Mouse (Mus musculus): Measurements from ENCODE around the gene Wdr53. TPM values are rescaled to one million over a fixed set of nuclear protein-coding genes. Genes with fewer than 3 reads are reported as not detected.
"Not testable (repeated sequence)": the region's sequence is repeated elsewhere in the genome, so short reads cannot be mapped to it uniquely, and the experiment has no call there.

Wdr53 gene
- total RNA-seq (2021), result 1 to 10 TPM; 6.1 to 7.3 TPM
- long read RNA-seq, experiment 1, transcript Wdr53-203 (3 exons, 832 nt), result major isoform, 7 of 10 reads
- long read RNA-seq, experiment 1, partial matches to known transcripts, result 0 of 10 reads
- long read RNA-seq, experiment 1, other reads (novel, unspliced or antisense), result 1 of 10 reads
- long read RNA-seq, experiment 2, partial matches to known transcripts, result 0 of 2 reads
- long read RNA-seq, experiment 2, other reads (novel, unspliced or antisense), result 0 of 2 reads

DNA sequence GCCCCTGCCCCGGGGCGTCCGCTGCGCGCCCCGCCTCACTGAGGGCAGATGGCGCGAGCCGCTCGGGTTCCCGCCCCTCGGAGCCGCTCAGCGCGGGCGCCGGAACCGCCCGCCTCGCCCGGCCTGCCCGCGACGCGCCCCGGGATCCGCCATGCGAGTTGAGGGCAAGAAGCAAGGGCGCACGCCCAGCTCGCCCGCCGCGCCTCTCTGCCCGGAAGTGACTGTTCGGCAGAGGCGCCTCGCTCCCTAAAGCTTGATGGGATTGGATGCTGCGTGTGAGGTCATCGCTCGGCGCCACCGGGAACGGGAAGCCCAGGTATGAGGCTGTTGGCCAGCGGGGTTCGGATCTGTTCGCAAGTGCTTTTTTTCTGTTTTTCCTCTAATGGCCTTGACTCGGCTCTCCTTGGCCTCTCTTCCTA, at the start of gene Wdr53, which contains the start of gene Fbxo45:
Wdr53 (plus strand) TSS at position 276 of the 419 bp plus-strand sequence.
Fbxo45 (minus strand) TSS at position 207 of the 419 bp plus-strand sequence.
- DNase-seq, result peak; percentile 96

- DNase-seq, result peak; percentile 31
Measured at GRCm38 (mm10) chr16:32200256-32201003, 46.6 kb upstream of the Wdr53 start.

GRCm38 (mm10) chr16:32201004-32201325, 46.1 kb upstream of the Wdr53 start:
- DNase-seq, result no peak

GRCm38 (mm10) chr16:32202681-32203080, 44.3 kb upstream of the Wdr53 start:
- peak; percentile 57 for DNase-seq

GRCm38 (mm10) chr16:32204902-32205301, 42.1 kb upstream of the Wdr53 start:
- DNase-seq, result no peak

DNA sequence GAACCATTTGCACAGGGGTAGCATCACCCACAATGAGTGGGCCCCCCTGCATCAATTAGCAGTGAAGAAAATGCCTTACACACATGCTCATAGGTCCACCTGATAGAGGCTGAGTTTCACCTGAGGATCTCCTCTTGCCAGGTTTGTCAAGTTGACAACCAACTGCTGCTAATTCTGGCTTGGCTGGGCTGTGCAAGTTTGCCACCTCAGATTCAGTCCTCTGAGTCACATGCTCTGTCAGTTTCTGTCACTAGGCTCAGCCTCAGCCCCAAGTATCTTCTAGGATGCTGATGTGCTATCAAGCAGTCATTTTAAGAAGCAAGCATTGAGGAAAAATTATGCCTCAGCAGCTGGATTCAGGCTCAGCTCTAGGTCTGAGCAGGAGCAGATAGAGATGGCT, 32.9 kb upstream of the Wdr53 start:
- no peak for DNase-seq

- no peak for DNase-seq
Measured at GRCm38 (mm10) chr16:32214804-32215576, 32.0 kb upstream of the Wdr53 start.

- no peak for DNase-seq
Measured at GRCm38 (mm10) chr16:32221803-32222202, 25.2 kb upstream of the Wdr53 start.

DNA sequence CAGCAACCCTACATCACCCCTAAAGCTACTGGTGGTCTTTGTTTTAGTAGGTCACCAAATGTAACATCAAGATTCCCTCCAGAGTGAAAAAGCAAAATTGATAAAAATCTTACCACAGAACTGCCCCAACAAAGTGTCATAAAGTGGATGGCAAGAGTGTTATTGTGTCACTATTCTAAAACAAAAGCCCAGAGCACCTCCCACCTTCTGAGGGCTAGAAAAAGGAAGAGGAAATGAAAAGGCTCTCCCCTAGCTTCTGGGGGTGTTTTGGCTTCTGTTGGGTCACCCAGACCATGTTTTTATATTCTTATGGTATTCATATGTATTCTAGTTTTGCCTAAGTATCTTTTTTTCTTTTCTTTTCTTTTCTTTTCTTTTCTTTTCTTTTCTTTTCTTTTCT, 24.6 kb upstream of the Wdr53 start:
- DNase-seq, result no peak

DNA sequence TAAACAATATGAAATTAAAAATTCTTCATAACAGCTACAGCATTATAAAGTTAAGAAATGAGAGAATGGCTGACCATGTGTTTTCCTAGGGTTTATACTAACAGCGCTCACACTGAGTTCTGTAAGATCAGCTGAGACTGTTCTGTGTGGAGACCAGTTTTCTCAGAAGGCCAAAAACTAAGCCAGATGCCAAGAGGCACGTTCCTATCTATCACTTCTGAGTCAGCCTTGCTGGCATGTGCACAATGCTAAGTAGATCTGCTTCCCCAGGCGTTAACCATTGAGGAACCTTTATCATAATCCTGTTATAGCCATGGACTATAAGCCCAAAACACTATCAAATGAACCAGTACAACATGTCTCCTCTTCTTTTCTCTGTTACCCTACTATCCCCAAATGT, 15.0 kb upstream of the Wdr53 start:
- DNase-seq, result not testable (repeated sequence)

- no peak for DNase-seq
Measured at GRCm38 (mm10) chr16:32237930-32238680, 8.9 kb upstream of the Wdr53 start.

GRCm38 (mm10) chr16:32239428-32240312, 7.4 kb upstream of the Wdr53 start:
- no peak for DNase-seq

DNA sequence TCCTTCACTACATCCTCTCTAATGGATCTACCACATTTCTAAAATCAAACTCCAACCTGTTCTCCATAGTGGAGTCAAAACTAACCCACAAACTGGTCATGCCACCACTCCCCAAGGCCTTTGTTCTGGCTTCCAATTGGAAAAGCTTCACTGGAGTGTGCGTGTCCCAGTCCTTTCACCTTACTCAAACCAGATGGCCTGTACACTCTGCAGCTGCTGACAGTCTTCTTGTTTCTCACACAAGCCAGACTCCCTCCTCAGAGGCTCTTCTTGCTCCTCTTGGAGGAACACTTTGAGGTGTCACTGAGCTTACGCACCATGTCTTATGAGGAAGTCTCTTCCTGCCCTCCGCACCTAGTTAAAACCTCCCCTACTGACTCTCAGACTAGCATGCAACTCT, 3.1 kb upstream of the Wdr53 start:
- no peak for DNase-seq

- no peak for DNase-seq
Measured at GRCm38 (mm10) chr16:32246351-32246791, 656 bp upstream of the Wdr53 start.

- peak; percentile 10 for DNase-seq
Measured at GRCm38 (mm10) chr16:32264225-32264624, 17.2 kb downstream of the Wdr53 start.

GRCm38 (mm10) chr16:32271291-32271690, 24.3 kb downstream of the Wdr53 start, which contains the start of gene Smco1:
Smco1 (plus strand) TSS chr16:32271468.
- peak; percentile 6 for DNase-seq

DNA sequence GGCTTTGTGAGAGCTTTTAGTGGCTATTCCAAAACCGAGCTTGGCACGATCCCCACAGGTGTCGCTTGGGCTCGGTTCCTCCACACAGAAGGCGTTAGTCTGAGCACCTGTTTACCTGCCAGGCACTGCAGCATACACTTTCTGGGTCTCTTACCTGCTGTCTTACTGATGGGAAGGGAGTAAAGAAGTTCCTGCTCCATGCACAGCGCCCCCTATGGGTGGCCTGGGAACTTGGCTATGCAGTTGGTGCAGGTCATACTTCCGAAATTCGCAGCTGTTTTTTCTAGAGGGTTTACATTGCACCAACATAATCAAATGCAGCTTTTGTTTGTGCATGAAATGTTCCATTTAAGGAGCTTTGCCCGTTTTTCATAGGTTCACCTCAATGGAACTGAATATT, 26.3 kb downstream of the Wdr53 start:
- DNase-seq, result peak; percentile 18

DNA sequence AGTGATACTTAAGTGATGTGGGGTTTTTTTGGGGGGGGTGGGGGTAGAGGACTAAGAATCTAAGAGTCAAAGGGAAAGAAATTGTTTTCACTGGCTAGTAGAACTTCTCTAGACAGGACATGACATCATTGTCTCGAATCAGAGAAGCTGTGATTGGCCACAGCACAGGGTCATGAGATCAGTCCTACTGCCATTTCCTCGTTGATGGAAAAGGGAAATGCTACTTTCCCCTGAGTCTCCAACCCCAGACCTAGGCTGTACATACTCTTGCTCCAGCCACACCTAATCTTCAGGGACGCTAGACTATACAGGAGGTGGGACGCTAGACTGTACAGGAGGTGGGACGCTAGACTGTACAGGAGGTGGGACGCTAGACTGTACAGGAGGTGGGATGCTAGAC, 28.0 kb downstream of the Wdr53 start:
- no peak for DNase-seq

DNA sequence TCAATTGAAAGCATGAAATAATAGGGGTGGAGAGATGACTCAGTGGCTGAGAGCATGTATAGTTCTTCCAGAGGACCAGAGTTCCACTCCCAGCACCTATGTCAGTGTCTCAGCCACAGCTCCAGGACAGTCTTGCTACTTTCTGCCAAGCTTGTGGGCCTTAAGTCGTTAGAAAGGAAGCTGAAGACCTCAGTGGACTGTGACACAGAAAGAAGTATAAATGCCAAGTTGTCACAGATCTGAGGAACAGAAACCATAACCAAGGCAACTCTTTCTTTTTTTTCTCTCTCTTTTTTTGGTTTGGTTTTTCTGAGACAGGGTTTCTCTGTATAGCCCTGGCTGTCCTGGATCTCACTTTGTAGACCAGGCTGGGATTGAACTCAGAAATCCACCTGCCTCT, 28.8 kb downstream of the Wdr53 start:
- DNase-seq, result no peak

- peak; percentile 86 for DNase-seq
Measured at GRCm38 (mm10) chr16:32277308-32278256, 30.6 kb downstream of the Wdr53 start, which contains the start of gene Rnf168. Rnf168 (plus strand) TSS chr16:32277459.
